ENCODE assay signal across 15 mouse cellular contexts in the genomic region with DNA sequence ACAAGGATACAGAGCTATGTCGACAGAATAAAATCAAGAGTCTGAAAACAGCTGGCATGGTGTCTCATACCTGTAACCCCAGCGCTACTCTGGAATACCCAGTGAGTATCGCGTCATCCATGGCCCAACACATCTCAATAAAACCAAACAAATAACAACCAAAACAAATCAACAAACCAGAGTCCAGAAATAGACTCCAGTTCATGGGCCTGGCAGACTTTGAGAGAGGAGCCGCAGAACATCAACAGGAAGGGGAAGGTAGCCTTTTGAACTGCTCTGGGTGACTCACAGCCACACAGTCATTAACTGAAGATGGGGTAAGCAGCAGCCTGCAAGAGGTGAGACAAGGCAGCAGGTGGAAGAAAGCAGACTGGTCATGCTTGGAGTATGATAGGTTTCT. TPM values are rescaled to one million over a fixed set of nuclear protein-coding genes. Genes with fewer than 3 reads are reported as not detected.
A peak's percentile ranks its signal among the peaks of the same experiment; 100 is the strongest.
DNase-seq lines count a peak whose midpoint lies in the region; ATAC-seq and TF ChIP-seq lines count a peak whose summit lies in the region.
"Had no signal": no experiment of that assay in that cellular context is flagged by ENCODE, and none has a peak within 500 bp of the region (broad histone marks: within the 10 kb centered on the region; RNA-seq: fewer than 3 reads in every experiment).

No protein-coding gene starts in this region.

- no peaks in the 10 kb centered on the region; the same call in 1 of the 2 replicates for H3K9me3 ChIP-seq in kidney, embryonic 16.5 days (ENCODE audit: low read length)
- H3K9me3 ChIP-seq: embryonic facial prominence, embryonic 10.5 days; hindbrain, embryonic 12.5 days had no signal

- no peak overlapping the region for H3K4me2 ChIP-seq in kidney, embryonic 16.5 days (replicated peaks; ENCODE audit: low read depth, low read length)
- H3K4me2 ChIP-seq: hindbrain, embryonic 12.5 days; lung, embryonic 14.5 days had no signal

- peaks cover 7% of the 10 kb centered on the region; the same call in 1 of the 2 replicates for H3K4me1 ChIP-seq in spleen, adult 2 months (ENCODE audit: control insufficient read depth, insufficient read depth, insufficient read length)
- H3K4me1 ChIP-seq in kidney, embryonic 16.5 days (ENCODE audit: insufficient read depth, low read length): no peaks in the 10 kb centered on the region

- peak overlapping the region; percentile 91 for H3K27ac ChIP-seq in spleen, adult 2 months (ENCODE audit: insufficient read depth, low read length)
- no peak overlapping the region for H3K27ac ChIP-seq in kidney, embryonic 16.5 days (ENCODE audit: low read length)
- H3K27ac ChIP-seq: embryonic facial prominence, embryonic 10.5 days; hindbrain, embryonic 12.5 days; layer of hippocampus, adult 2 months had no signal

- no peaks in the 10 kb centered on the region for H3K27me3 ChIP-seq in spleen, adult 2 months (ENCODE audit: control insufficient read depth, insufficient read depth, low read length)
- H3K27me3 ChIP-seq in kidney, embryonic 16.5 days (ENCODE audit: insufficient read depth, low read length): no peaks in the 10 kb centered on the region

- H3K4me3 ChIP-seq in spleen, adult 2 months (ENCODE audit: extremely low read depth, insufficient read depth, insufficient read length): no peak overlapping the region
- H3K4me3 ChIP-seq in kidney, embryonic 16.5 days (ENCODE audit: low read length): no peak overlapping the region
- H3K4me3 ChIP-seq: embryonic facial prominence, embryonic 10.5 days; hindbrain, embryonic 12.5 days; layer of hippocampus, adult 2 months had no signal

- no peak overlapping the region for H3K9ac ChIP-seq in kidney, embryonic 16.5 days (replicated peaks; ENCODE audit: low read length)
- H3K9ac ChIP-seq: hindbrain, embryonic 12.5 days; lung, embryonic 14.5 days had no signal

- H3K36me3 ChIP-seq in spleen, adult 2 months (ENCODE audit: control insufficient read depth, insufficient read depth, low read length): no peaks in the 10 kb centered on the region
- H3K36me3 ChIP-seq in kidney, embryonic 16.5 days (ENCODE audit: insufficient read depth, low read length): no peaks in the 10 kb centered on the region
- H3K36me3 ChIP-seq: embryonic facial prominence, embryonic 10.5 days; hindbrain, embryonic 12.5 days had no signal

- no peak for TF ChIP-seq POLR2A in spleen, adult 2 months (IDR thresholded peaks at IDR 0.05; ENCODE audit: low read depth, low read length)

- WGBS in spleen, adult 2 months: 52% methylated on average over 5 of the region's 5 CpGs
- 83% methylated on average over 5 of the region's 5 CpGs for WGBS in kidney, embryonic 16.5 days

- no peak for TF ChIP-seq CTCF in spleen, adult 2 months (IDR thresholded peaks at IDR 0.05; ENCODE audit: extremely low read depth, insufficient read depth, insufficient read length, insufficient replicate concordance)

- peak in 1 of 2 experiments; percentile 30 for DNase-seq in spleen, adult 2 months (ENCODE audit: low read depth in 1 of 2, low spot score in 2 of 2)
- no peak for DNase-seq in spleen, postnatal 10 days (ENCODE audit: low spot score in 2 of 2)
- DNase-seq in thymus, postnatal 4 days: peak; percentile 55
- no peak for DNase-seq in adrenal gland, postnatal 4 days (ENCODE audit: low spot score in 2 of 2)
- no peak for DNase-seq in kidney, postnatal 10 days
- DNase-seq: adrenal gland, postnatal 10 days; cerebellum, postnatal 14 days; kidney, adult 2 months; lung, embryonic 14.5 days had no signal

- ATAC-seq in granulocyte monocyte progenitor cell, adult 5-6 weeks (replicated peaks; ENCODE audit: poor library complexity, severe bottlenecking): peak; percentile 73
- peak; percentile 73 for ATAC-seq in neutrophil, adult 5-6 weeks (ENCODE audit: extremely low read depth, insufficient number of reproducible peaks, low FRiP score, poor library complexity, severe bottlenecking)
- ATAC-seq in kidney, embryonic 16.5 days (ENCODE audit: low FRiP score, low TSS enrichment): no peak

RNA-seq across cellular contexts. Expression of a gene that starts 28.1 kb away (rescaled TPM):
- 24.6 and 34.7 TPM in 2 replicates for polyA plus RNA-seq in spleen, adult 2 months (2012; rRNA removed)
- total RNA-seq in granulocyte monocyte progenitor cell, adult 5-6 weeks (2014; fragmentation: Nextera tagmentation): not detected in 2 replicates
- 0.05 TPM in 1 of 2 replicates, not detected in the other for total RNA-seq in granulocyte monocyte progenitor cell, adult 5-6 weeks (2017)
- total RNA-seq in neutrophil, adult 5-6 weeks (2017): 66.6 and 80.2 TPM in 2 replicates
- 1 to 10 TPM; 6.1 to 6.4 TPM for total RNA-seq in adrenal gland, postnatal 4 days (2021)
- 1.7 and 1.8 TPM in 2 replicates for polyA plus RNA-seq in kidney, embryonic 16.5 days (2015; fragmentation: Nextera tagmentation; extraction: Ambion mirVana)

Comparison
In these comparisons a context has a peak if more than half of its experiments do, and no peak if none do; other contexts are left out.
1. RNA of a gene that starts 28.1 kb away (total RNA-seq): 66.6 to 80.2 TPM in neutrophil, adult 5-6 weeks and 6.1 to 6.4 TPM in adrenal gland, postnatal 4 days; 0.05 TPM in granulocyte monocyte progenitor cell, adult 5-6 weeks; every median in the first group is over 4 times any median in the second.